Mouse (Mus musculus) stomach, postnatal 0 days (tissue): ENCODE data around the gene Zdhhc17. TPM values are rescaled to one million over a fixed set of nuclear protein-coding genes. Genes with fewer than 3 reads are reported as not detected.

Experiments
- ATAC-seq: fragments of 200-750 bp; cut with Nextera tagmentation; 2 replicates; pipeline ENCODE4 v1.8.0; 2017; ENCODE audit not compliant: low FRiP score, low TSS enrichment
- DNase-seq: peaks from one replicate; pipeline ENCODE4 v3.0.0-alpha.2; 2016; ENCODE audit warnings: low spot score
- H3K27ac ChIP-seq: fragments of 300-500 bp; sonication (generic); replicated peaks from 2 replicates; pipeline ENCODE4 v1.5.1; 2014; ENCODE audit warnings: mild to moderate bottlenecking, control low read depth
- H3K27me3 ChIP-seq: fragments of 300-500 bp; sonication (generic); 2 replicates; pipeline ENCODE4 v1.6.1; 2014; ENCODE audit warnings: low read length; ENCODE audit not compliant: control insufficient read depth, insufficient read depth
- H3K36me3 ChIP-seq: fragments of 300-500 bp; sonication (generic); 2 replicates; pipeline ENCODE4 v1.6.1; 2014; ENCODE audit warnings: low read length, mixed read lengths; ENCODE audit not compliant: control insufficient read depth, insufficient read depth
- H3K4me1 ChIP-seq: fragments of 300-500 bp; sonication (generic); replicated peaks from 2 replicates; pipeline ENCODE4 v1.6.1; 2014; ENCODE audit warnings: antibody characterized with exemption; ENCODE audit not compliant: control insufficient read depth, insufficient read depth
- H3K4me2 ChIP-seq: fragments of 300-500 bp; sonication (generic); replicated peaks from 2 replicates; pipeline ENCODE4 v1.6.1; 2014; ENCODE audit warnings: low read depth, mild to moderate bottlenecking, control low read depth, moderate library complexity
- H3K4me3 ChIP-seq: fragments of 300-500 bp; sonication (generic); 2 replicates; pipeline ENCODE4 v1.5.1; 2014; ENCODE audit warnings: low read depth, low read length, control low read depth
- H3K9ac ChIP-seq: fragments of 300-500 bp; sonication (generic); 2 replicates; pipeline ENCODE4 v1.6.1; 2014; ENCODE audit warnings: mild to moderate bottlenecking, low read length, control low read depth, mixed read lengths
- H3K9me3 ChIP-seq: fragments of 300-500 bp; sonication (generic); 2 replicates; pipeline ENCODE4 v1.6.1; 2016; ENCODE audit warnings: low read length; ENCODE audit not compliant: control insufficient read depth
- CTCF ChIP-seq: IDR thresholded peaks from 2 replicates; pipeline ENCODE4 v1.5.1; 2016; ENCODE audit warnings: antibody characterized with exemption, low read depth, mild to moderate bottlenecking, moderate library complexity
- EP300 ChIP-seq: optimal IDR thresholded peaks from 2 replicates; pipeline ENCODE3; 2016; ENCODE audit warnings: antibody characterized with exemption
- WGBS: fragments of 180-500 bp; shearing (Covaris S2); extraction: QIAGEN DNeasy Blood & Tissue Kit; methylation state at CpG from one replicate; pipeline ENCODE4 v1.1.7; 2014; 5-methylcytosine and 5-hydroxymethylcytosine counted together
- polyA plus RNA-seq: library from polyadenylated mRNA; unstranded; fragments of >200 nt; fragmentation: Nextera tagmentation; extraction: Ambion mirVana; gene quantifications from 2 replicates; pipeline ENCODE4 v1.2.1, GENCODE M21; 2015

Gene Zdhhc17
- polyA plus RNA-seq, 1 experiment from 2014 or later, result 6.1 TPM

DNA sequence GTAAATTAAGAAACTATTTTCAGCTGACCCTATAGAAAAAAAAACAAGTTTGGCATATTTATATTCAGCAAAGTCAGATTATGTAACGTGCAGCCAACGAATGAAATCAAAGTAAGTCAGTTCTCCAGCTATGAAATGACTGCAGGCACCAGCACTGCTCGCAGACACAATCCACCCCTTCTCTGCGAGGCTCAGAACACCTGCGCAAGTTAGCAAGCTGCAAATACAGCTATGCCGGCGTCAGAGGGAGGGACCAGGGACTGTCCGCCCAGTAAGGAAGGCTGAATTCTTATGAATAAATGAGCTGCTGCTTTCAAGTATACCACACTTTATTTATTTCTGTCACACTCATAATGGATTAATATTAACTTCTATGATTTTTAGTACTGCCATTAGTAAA lies 50.2 kb downstream of the Zdhhc17 start:
- H3K27me3 ChIP-seq, result no peaks in the 10 kb centered on the region
- no peak overlapping the region for H3K4me2 ChIP-seq
- ATAC-seq (no peak), DNase-seq (no peak)
- WGBS, result 90% methylated on average over 8 of the region's 8 CpGs
- peaks cover 2% of the 10 kb centered on the region; the same call in 1 of the 2 replicates for H3K36me3 ChIP-seq
- H3K27ac ChIP-seq, result no peak overlapping the region
- no peak overlapping the region for H3K9ac ChIP-seq
- H3K4me1 ChIP-seq, result no peaks in the 10 kb centered on the region
- H3K9me3 ChIP-seq, result no peaks in the 10 kb centered on the region
- TF ChIP-seq CTCF (no peak), EP300 (no peak)
- no peak overlapping the region for H3K4me3 ChIP-seq

DNA sequence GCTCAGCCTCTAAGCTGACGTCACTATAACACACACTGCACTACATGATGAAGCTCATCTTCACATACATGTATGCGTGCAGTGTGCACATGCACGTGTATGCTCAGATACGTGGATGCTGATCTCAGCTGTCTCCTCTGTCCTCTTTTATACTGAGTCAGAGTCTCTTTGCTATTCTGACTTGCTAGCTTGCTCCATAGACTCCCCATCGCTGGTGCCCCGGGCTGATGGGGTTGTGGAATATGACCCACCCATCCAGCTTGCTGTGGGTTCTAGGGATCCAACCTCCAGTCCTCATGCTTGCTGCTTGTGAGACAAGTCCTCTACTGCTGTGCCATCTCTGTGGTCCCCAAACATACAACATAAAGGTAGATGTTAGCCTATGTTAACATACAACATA lies 51.1 kb downstream of the Zdhhc17 start:
- Histone ChIP-seq H3K9me3 (no peaks in the 10 kb centered on the region), H3K4me1 (no peaks in the 10 kb centered on the region), H3K36me3 (peaks cover 2% of the 10 kb centered on the region; the same call in 1 of the 2 replicates), H3K27ac (no peak overlapping the region), H3K27me3 (no peaks in the 10 kb centered on the region), H3K4me2 (no peak overlapping the region), H3K9ac (no peak overlapping the region), H3K4me3 (no peak overlapping the region)
- TF ChIP-seq CTCF, result no peak
- TF ChIP-seq EP300, result no peak
- 91% methylated on average over 6 of the region's 6 CpGs for WGBS
- ATAC-seq (no peak), DNase-seq (no peak)

DNA sequence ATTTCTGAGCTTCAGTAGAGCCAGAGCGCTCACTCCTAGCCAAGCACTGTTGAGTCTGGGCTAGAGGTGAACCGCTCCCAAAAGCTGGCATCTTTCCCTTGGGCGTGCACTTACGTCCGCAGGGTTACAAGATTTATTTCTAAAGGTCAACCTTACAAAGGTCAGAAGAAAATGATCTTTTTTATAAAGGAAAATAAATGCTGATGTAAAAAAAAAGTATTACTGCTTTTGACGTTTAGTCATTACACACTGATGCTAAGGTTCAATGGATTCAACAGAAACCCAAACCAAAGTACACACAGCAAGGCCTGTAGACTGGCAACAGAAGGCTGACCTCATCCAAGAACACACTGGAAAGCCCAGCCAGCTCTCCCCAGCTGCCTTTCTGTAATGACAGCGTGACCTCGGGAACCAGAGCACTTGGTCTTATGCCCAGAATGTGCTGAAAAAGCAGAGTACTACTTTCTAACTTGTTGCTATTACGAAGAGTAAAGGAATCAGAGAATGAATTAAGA lies 56.9 kb downstream of the Zdhhc17 start:
- no peaks in the 10 kb centered on the region for H3K4me1 ChIP-seq
- H3K4me3 ChIP-seq, result no peak overlapping the region
- no peak overlapping the region for H3K9ac ChIP-seq
- no peaks in the 10 kb centered on the region for H3K9me3 ChIP-seq
- no peaks in the 10 kb centered on the region; the same call in 1 of the 2 replicates for H3K36me3 ChIP-seq
- no peak overlapping the region for H3K4me2 ChIP-seq
- DNase-seq (peak; percentile 50), ATAC-seq (peak; percentile 92)
- 0 out of 2 replicates have a peak overlapping the region, but pooled peaks have one; percentile 63 for H3K27ac ChIP-seq
- H3K27me3 ChIP-seq, result no peaks in the 10 kb centered on the region
- 20% methylated on average over 9 of the region's 9 CpGs for WGBS
- TF ChIP-seq EP300 (peak; percentile 43), CTCF (no peak)

DNA sequence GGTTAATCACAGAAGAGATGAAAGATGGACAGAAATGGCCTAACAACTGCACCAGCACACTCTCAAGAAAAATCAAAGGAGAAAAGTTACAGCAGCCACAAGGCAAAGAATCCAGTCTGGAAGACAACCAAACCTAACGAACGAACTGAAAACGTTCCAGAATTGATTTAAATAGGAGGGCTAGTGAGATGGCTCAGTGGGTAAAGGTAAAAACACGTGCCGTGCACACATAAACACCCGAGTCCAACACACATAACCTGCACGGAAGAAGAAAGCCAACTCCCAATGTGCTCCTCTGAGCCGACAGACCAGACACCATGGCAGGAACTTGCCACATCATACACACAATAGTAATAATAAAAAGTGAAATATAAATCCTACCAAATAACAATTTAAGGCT lies 57.7 kb downstream of the Zdhhc17 start:
- H3K9me3 ChIP-seq, result no peaks in the 10 kb centered on the region
- ATAC-seq, result no peak
- H3K27ac ChIP-seq, result peak overlapping the region; percentile 18; the same call in 1 of the 2 replicates
- H3K9ac ChIP-seq, result no peak overlapping the region
- no peak overlapping the region for H3K4me3 ChIP-seq
- DNase-seq, result no peak
- TF ChIP-seq CTCF (no peak), EP300 (no peak)
- no peaks in the 10 kb centered on the region for H3K27me3 ChIP-seq
- no peaks in the 10 kb centered on the region; the same call in 1 of the 2 replicates for H3K36me3 ChIP-seq
- WGBS, result 73% methylated on average over 8 of the region's 8 CpGs
- H3K4me2 ChIP-seq, result no peak overlapping the region
- H3K4me1 ChIP-seq, result no peaks in the 10 kb centered on the region

DNA sequence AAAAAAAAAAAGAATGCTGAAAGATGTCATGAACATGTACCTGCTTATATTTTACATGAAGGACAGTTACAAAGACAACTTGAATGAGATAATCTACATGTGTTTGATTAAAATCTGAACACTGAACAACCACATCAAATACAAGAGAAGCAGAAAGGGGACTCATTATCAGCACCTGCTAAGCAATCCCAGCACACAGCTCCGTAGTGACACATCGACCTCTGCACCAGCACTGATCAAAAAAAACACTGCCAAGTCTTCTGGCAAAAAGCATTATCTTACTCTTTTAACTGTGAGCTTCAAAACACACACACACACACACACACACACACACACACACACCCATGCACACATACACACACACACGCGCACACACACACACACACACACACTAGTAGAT lies 58.2 kb downstream of the Zdhhc17 start:
- TF ChIP-seq CTCF, result no peak
- no peak for TF ChIP-seq EP300
- WGBS, result 70% methylated on average over 4 of the region's 4 CpGs
- H3K36me3 ChIP-seq, result no peaks in the 10 kb centered on the region; the same call in 1 of the 2 replicates
- no peak overlapping the region for H3K27ac ChIP-seq
- no peak for ATAC-seq
- H3K27me3 ChIP-seq, result no peaks in the 10 kb centered on the region
- no peaks in the 10 kb centered on the region for H3K9me3 ChIP-seq
- no peak overlapping the region for H3K4me3 ChIP-seq
- no peak overlapping the region for H3K9ac ChIP-seq
- H3K4me1 ChIP-seq, result no peaks in the 10 kb centered on the region
- no peak for DNase-seq
- no peak overlapping the region for H3K4me2 ChIP-seq

DNA sequence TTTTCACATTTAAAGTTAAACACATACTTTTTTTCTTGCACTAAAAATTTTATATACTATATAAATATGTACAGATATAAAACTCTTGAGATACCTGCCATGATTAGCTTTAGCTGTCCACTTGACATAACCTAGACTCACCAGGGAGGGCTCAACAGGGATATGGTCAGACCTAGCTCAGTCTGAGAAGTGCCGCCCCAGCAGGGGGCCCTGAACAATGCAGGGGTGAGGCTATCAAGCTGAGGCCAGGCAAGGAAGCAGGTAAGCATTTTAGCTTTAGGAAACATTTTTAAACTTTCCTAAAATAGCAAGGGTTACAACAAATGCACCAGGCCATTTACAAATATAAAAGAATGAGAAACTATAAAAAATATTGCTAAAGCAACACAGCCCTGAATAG lies 58.8 kb downstream of the Zdhhc17 start:
- ATAC-seq, result no peak
- H3K4me3 ChIP-seq, result no peak overlapping the region
- no peak for TF ChIP-seq EP300
- TF ChIP-seq CTCF, result no peak
- no peak overlapping the region for H3K9ac ChIP-seq
- no peaks in the 10 kb centered on the region; the same call in 1 of the 2 replicates for H3K36me3 ChIP-seq
- no peak overlapping the region for H3K4me2 ChIP-seq
- no peaks in the 10 kb centered on the region for H3K4me1 ChIP-seq
- WGBS, result 94% methylated on average over 1 of the region's 1 CpGs
- no peak overlapping the region for H3K27ac ChIP-seq
- DNase-seq, result no peak
- no peaks in the 10 kb centered on the region for H3K27me3 ChIP-seq
- H3K9me3 ChIP-seq, result no peaks in the 10 kb centered on the region
